Mouse (Mus musculus) embryonic facial prominence, embryonic 14.5 days (tissue): Measurements from ENCODE around the gene Rnf182. TPM values are rescaled to one million over a fixed set of nuclear protein-coding genes. Genes with fewer than 3 reads are reported as not detected.

ENCODE experiments used
- ATAC-seq: fragments of 200-750 bp; cut with Nextera tagmentation; 2 replicates; pipeline ENCODE4 v1.8.0; 2017; ENCODE audit warnings: low read depth, moderate number of reproducible peaks, moderate TSS enrichment
- DNase-seq: peaks from one replicate; pipeline ENCODE4 v3.0.0-alpha.2; 2015; ENCODE audit warnings: low spot score
- H3K27ac ChIP-seq: fragments of 300-500 bp; sonication (generic); replicated peaks from 2 replicates; pipeline ENCODE4 v1.5.1; 2014; ENCODE audit warnings: low read depth, mild to moderate bottlenecking, low read length, moderate library complexity
- H3K27me3 ChIP-seq: fragments of 300-500 bp; sonication (generic); replicated peaks from 2 replicates; pipeline ENCODE4 v1.6.1; 2014; ENCODE audit warnings: low read length; ENCODE audit not compliant: control insufficient read depth, insufficient read depth
- H3K36me3 ChIP-seq: fragments of 300-500 bp; sonication (generic); 2 replicates; pipeline ENCODE4 v1.6.1; 2014; ENCODE audit warnings: low read length, mixed read lengths; ENCODE audit not compliant: control insufficient read depth, insufficient read depth
- H3K4me1 ChIP-seq: fragments of 300-500 bp; sonication (generic); 2 replicates; pipeline ENCODE4 v1.6.1; 2014; ENCODE audit warnings: antibody characterized with exemption, low read length; ENCODE audit not compliant: control insufficient read depth, insufficient read depth
- H3K4me2 ChIP-seq: fragments of 300-500 bp; sonication (generic); 2 replicates; pipeline ENCODE4 v1.6.1; 2014; ENCODE audit warnings: low read depth, mild to moderate bottlenecking, low read length, moderate library complexity, mixed read lengths
- H3K4me3 ChIP-seq: fragments of 300-500 bp; sonication (generic); 2 replicates; pipeline ENCODE4 v1.5.1; 2014; ENCODE audit warnings: low read depth, mild to moderate bottlenecking, low read length
- H3K9ac ChIP-seq: fragments of 300-500 bp; sonication (generic); 2 replicates; pipeline ENCODE4 v1.6.1; 2014; ENCODE audit warnings: low read depth, mild to moderate bottlenecking, low read length, moderate library complexity, mixed read lengths
- H3K9me3 ChIP-seq: fragments of 300-500 bp; sonication (generic); 2 replicates; pipeline ENCODE4 v1.6.1; 2016; ENCODE audit warnings: low read length; ENCODE audit not compliant: control insufficient read depth
- WGBS: fragments of 180-500 bp; shearing (Covaris S2); extraction: QIAGEN DNeasy Blood & Tissue Kit; methylation state at CpG from one replicate; pipeline ENCODE4 v1.1.7; 2014; 5-methylcytosine and 5-hydroxymethylcytosine counted together
- polyA plus RNA-seq: library from polyadenylated mRNA; unstranded; fragments of >200 nt; fragmentation: Nextera tagmentation; extraction: Ambion mirVana; gene quantifications from 2 replicates; pipeline ENCODE4 v1.2.1, GENCODE M21; 2014

Gene Rnf182
- polyA plus RNA-seq, 1 experiment from 2014 or later, result 7.8 TPM

- H3K36me3 ChIP-seq, result no peaks in the 10 kb centered on the region
- H3K27me3 ChIP-seq, result no peaks in the 10 kb centered on the region
- no peak overlapping the region for H3K4me3 ChIP-seq
- WGBS, result 90% methylated on average over 5 of the region's 5 CpGs
- H3K9me3 ChIP-seq, result no peaks in the 10 kb centered on the region
- DNase-seq (no peak), ATAC-seq (no peak)
- no peak overlapping the region for H3K27ac ChIP-seq
- no peak overlapping the region for H3K9ac ChIP-seq
- H3K4me2 ChIP-seq, result no peak overlapping the region
- peaks cover 4% of the 10 kb centered on the region for H3K4me1 ChIP-seq
Measured at GRCm38 (mm10) chr13:43580661-43581060, 34.8 kb upstream of the Rnf182 start.

GRCm38 (mm10) chr13:43582961-43583360, 32.5 kb upstream of the Rnf182 start:
- Histone ChIP-seq H3K36me3 (no peaks in the 10 kb centered on the region), H3K9ac (no peak overlapping the region), H3K4me2 (peak overlapping the region; percentile 30), H3K4me1 (peaks cover 7% of the 10 kb centered on the region), H3K9me3 (no peaks in the 10 kb centered on the region), H3K27me3 (no peaks in the 10 kb centered on the region), H3K27ac (no peak overlapping the region), H3K4me3 (no peak overlapping the region)
- DNase-seq, result no peak
- no peak for ATAC-seq
- WGBS, result 41% methylated on average over 16 of the region's 16 CpGs

- peak overlapping the region; percentile 30; the same call in 1 of the 2 replicates for H3K4me2 ChIP-seq
- peaks cover 9% of the 10 kb centered on the region for H3K4me1 ChIP-seq
- DNase-seq (no peak), ATAC-seq (no peak)
- no peak overlapping the region for H3K9ac ChIP-seq
- H3K9me3 ChIP-seq, result no peaks in the 10 kb centered on the region
- H3K4me3 ChIP-seq, result no peak overlapping the region
- WGBS, result 40% methylated on average over 8 of the region's 8 CpGs
- H3K36me3 ChIP-seq, result no peaks in the 10 kb centered on the region
- no peak overlapping the region for H3K27ac ChIP-seq
- H3K27me3 ChIP-seq, result no peaks in the 10 kb centered on the region
Measured at GRCm38 (mm10) chr13:43583504-43583903, 32.0 kb upstream of the Rnf182 start.

- no peak overlapping the region for H3K9ac ChIP-seq
- DNase-seq, result no peak
- H3K4me1 ChIP-seq, result peaks cover 12% of the 10 kb centered on the region
- H3K27ac ChIP-seq, result no peak overlapping the region
- H3K4me2 ChIP-seq, result no peak overlapping the region
- H3K4me3 ChIP-seq, result no peak overlapping the region
- no peak for ATAC-seq
- no peaks in the 10 kb centered on the region for H3K27me3 ChIP-seq
- H3K9me3 ChIP-seq, result no peaks in the 10 kb centered on the region
- 55% methylated on average over 2 of the region's 2 CpGs for WGBS
- no peaks in the 10 kb centered on the region for H3K36me3 ChIP-seq
Measured at GRCm38 (mm10) chr13:43585335-43585734, 30.2 kb upstream of the Rnf182 start.

- Histone ChIP-seq H3K36me3 (no peaks in the 10 kb centered on the region), H3K27ac (no peak overlapping the region), H3K9ac (no peak overlapping the region), H3K4me1 (peaks cover 12% of the 10 kb centered on the region), H3K4me2 (no peak overlapping the region), H3K4me3 (no peak overlapping the region), H3K27me3 (no peaks in the 10 kb centered on the region; the same call in 1 of the 2 replicates), H3K9me3 (no peaks in the 10 kb centered on the region)
- no peak for DNase-seq
- ATAC-seq, result no peak
- WGBS, result 79% methylated on average over 3 of the region's 3 CpGs
Measured at GRCm38 (mm10) chr13:43586966-43587365, 28.5 kb upstream of the Rnf182 start.

- Histone ChIP-seq H3K4me2 (no peak overlapping the region), H3K9me3 (no peaks in the 10 kb centered on the region), H3K27me3 (no peaks in the 10 kb centered on the region; the same call in 1 of the 2 replicates), H3K4me1 (peaks cover 12% of the 10 kb centered on the region), H3K36me3 (no peaks in the 10 kb centered on the region), H3K4me3 (no peak overlapping the region), H3K27ac (peak overlapping the region; percentile 52), H3K9ac (no peak overlapping the region)
- WGBS, result 46% methylated on average over 14 of the region's 14 CpGs
- peak; percentile 82 for DNase-seq
- peak; percentile 74; the same call in 1 of the 2 replicates for ATAC-seq
Measured at GRCm38 (mm10) chr13:43587844-43588840, 27.4 kb upstream of the Rnf182 start.

- Histone ChIP-seq H3K4me3 (no peak overlapping the region), H3K4me1 (peaks cover 8% of the 10 kb centered on the region; the same call in 1 of the 2 replicates), H3K27me3 (no peaks in the 10 kb centered on the region; the same call in 1 of the 2 replicates), H3K4me2 (no peak overlapping the region), H3K27ac (no peak overlapping the region), H3K9ac (no peak overlapping the region), H3K36me3 (no peaks in the 10 kb centered on the region), H3K9me3 (no peaks in the 10 kb centered on the region)
- ATAC-seq (no peak), DNase-seq (no peak)
- 67% methylated on average over 28 of the region's 28 CpGs for WGBS
Measured at GRCm38 (mm10) chr13:43591828-43592680, 23.5 kb upstream of the Rnf182 start.

GRCm38 (mm10) chr13:43592681-43593068, 22.8 kb upstream of the Rnf182 start:
- 68% methylated on average over 8 of the region's 8 CpGs for WGBS
- DNase-seq (no peak), ATAC-seq (no peak)
- H3K36me3 ChIP-seq, result no peaks in the 10 kb centered on the region
- no peak overlapping the region for H3K9ac ChIP-seq
- no peak overlapping the region for H3K4me2 ChIP-seq
- H3K4me3 ChIP-seq, result no peak overlapping the region
- no peaks in the 10 kb centered on the region for H3K9me3 ChIP-seq
- H3K4me1 ChIP-seq, result peaks cover 8% of the 10 kb centered on the region; the same call in 1 of the 2 replicates
- no peaks in the 10 kb centered on the region; the same call in 1 of the 2 replicates for H3K27me3 ChIP-seq
- H3K27ac ChIP-seq, result no peak overlapping the region
